Mouse (Mus musculus): ENCODE results near the gene Klhdc2.

The Klhdc2 gene

GRCm38 (mm10) chr12:69300391-69300790 is 3.9 kb downstream of the Klhdc2 start:
- no peak for DNase-seq (ENCODE audit: low read depth, low spot score)

DNA sequence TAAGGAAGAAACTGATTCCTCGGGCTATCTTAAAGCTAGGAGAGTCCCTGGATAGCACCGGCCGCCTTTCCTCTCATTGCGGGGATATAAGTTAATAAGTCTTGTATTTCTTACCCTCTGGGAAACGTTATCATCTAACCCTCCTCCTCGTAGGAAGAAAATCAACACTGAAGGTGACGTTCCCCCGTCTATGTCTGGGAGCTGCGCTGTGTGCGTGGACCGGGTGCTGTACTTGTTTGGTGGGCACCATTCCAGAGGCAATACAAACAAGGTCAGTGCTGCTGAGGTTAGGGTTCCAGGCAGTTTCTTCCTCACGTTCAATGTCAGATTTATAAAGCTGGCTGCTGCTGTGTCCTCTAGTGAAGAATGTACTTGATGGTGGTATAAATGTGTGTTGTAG is 5.7 kb downstream of the Klhdc2 start:
- DNase-seq (ENCODE audit: low read depth, low spot score), result no peak

DNA sequence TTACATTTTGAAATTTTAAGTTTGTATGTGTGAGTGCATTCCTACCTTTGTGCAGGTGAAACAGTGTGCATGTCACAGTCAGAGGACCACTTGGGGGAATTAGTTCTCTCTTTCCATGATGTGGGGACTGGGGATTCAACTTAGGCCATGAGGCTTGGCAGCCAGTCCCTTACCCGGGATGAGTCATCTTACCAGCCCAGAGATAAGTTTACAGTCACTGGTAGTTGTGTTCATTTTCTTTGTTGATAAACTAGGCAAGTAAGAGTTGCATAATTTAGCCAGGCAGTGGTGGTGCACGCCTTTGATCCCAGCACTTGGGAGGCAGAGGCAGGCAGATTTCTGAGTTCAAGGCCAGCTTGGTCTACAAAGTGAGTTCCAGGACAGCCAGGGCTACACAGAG is 7.6 kb downstream of the Klhdc2 start:
- no peak for DNase-seq (ENCODE audit: low read depth, low spot score)

DNA sequence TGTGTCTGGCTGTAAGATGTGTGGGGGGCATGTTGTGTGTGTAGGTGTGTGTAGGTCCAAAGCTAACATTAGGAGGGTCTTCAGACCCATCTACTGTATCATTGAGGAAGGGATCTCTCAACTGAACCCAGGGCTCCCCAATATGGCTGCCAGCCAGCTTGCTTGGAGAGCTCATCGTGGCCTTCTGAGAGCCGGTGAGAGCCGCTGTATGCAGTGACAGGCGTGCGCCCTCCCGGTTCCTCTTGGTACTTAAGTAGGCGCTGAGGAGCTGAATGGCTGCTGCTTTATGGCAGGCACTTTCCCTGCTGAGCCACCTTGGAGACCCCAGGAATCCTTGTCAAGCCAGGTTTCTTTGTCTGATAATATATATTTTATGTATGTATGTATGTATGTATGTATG is 9.9 kb downstream of the Klhdc2 start:
- DNase-seq (ENCODE audit: low read depth, low spot score), result no peak

DNA sequence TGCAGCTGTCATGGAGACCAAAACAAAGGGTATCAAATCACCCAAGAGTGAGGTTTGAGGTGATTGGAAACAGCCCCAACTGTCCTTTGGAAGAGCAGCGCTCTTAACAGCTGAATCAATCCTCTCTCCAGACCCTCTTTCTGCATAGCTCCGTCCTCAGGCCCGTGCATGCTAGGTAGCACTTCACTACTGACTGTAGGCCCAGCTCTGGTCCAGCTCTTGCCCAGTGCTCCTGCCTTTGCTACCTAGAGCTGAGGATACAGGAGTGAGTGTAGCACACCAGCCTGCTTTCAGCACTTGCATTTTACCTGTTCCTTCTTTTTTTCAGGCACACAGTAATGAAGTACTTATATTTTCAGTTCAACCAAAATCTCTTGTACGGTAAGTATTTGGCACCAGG is 13.2 kb downstream of the Klhdc2 start:
- no peak for DNase-seq (ENCODE audit: low read depth, low spot score)

DNA sequence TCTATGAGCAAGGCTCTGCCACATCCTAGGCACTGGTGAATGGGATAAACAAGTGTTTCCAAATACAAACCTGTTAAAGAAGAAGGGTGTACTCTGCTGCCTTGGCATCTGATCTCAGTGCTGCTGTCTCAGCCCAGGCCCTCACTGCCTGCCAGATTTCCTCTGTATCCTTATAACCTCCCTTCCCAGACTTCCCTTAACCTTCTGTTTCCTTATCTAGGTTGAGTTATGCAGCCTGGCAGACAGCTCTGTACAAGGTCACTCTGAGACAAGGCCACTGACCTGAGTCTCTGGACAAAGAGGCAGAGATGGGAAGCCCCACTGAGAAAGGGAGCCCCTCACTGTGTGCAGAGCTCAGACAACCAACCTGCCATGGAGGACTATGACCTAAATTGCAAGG is 21.9 kb downstream of the Klhdc2 start:
- no peak for DNase-seq (ENCODE audit: low read depth, low spot score)

DNA sequence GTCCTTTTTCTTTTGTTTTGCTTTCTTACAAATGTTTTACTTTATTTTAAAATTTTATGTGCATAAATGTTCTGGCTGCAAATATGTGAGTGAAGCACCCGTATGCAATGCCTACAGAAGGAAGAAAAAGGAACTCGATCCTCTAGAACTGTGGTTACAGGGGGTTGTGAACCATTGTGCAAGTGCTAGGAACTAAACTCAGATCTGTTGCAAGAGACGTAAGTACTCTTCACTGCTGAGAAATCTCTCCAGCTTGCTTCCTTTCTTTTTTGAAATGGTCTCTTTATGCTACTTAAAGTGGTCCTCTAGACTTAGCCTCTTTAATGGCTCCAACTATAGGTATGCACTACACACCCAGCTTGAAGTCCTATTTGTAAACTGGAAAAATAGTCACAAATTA is 34.7 kb downstream of the Klhdc2 start:
- DNase-seq (ENCODE audit: low read depth, low spot score), result no peak

DNA sequence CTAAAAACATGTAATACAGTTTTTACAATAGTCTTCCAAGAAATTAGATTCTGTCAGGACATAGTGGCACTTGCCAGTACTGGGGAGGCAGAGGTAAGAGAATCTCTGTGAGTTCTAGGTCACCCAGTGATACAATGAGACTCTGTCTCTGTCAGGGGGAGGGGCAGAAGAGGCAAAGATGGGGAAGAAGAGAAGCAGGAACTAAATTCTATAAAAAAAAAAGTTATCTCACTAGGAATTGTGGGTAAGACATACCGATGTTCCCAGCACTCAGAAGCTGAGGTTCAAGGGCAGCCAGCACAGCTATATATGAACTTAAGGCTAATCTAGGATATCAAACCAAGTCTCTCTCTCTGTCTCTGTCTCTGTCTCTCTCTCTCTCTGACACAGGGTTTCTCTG is 35.7 kb downstream of the Klhdc2 start:
- DNase-seq (ENCODE audit: low read depth, low spot score), result no peak

DNA sequence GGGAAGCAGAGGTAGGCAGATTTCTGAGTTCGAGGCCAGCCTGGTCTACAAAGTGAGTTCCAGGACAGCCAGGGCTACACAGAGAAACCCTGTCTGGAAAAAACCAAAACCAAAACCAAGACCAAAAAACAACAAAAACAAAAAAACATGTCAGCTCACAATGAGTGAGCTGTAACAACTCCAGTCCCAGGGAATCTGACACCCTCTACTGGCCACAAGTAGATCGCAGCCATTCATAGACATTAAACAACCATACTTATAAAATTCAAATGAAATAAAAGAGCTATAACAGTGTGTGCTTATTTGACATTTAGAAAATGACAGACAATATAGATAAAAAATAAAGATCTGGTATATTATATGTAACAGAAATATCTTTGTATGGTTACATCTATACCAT is 37.1 kb downstream of the Klhdc2 start:
- no peak for DNase-seq (ENCODE audit: low read depth, low spot score)

GRCm38 (mm10) chr12:69349928-69350327 is 53.4 kb downstream of the Klhdc2 start:
- DNase-seq (ENCODE audit: low read depth, low spot score), result no peak

DNA sequence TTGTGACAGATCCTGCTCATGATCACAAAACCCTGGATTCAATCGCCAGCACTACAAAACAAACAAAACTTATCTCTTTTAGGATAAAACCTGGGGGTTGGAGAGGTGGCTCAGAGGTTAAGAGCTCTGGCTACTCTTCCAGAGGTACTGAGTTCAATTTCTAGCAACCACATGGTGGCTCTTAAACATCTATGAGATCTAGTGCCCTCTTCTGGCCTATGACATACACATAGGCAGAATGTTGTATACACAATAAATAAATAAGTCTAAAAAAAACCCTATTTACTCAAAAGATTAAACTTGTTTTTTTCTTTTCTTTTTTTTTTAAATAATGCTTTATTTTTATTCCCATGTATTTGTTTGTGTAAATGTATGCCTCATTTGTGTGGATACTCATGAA is 55.2 kb downstream of the Klhdc2 start:
- DNase-seq (ENCODE audit: low read depth, low spot score), result no peak

DNA sequence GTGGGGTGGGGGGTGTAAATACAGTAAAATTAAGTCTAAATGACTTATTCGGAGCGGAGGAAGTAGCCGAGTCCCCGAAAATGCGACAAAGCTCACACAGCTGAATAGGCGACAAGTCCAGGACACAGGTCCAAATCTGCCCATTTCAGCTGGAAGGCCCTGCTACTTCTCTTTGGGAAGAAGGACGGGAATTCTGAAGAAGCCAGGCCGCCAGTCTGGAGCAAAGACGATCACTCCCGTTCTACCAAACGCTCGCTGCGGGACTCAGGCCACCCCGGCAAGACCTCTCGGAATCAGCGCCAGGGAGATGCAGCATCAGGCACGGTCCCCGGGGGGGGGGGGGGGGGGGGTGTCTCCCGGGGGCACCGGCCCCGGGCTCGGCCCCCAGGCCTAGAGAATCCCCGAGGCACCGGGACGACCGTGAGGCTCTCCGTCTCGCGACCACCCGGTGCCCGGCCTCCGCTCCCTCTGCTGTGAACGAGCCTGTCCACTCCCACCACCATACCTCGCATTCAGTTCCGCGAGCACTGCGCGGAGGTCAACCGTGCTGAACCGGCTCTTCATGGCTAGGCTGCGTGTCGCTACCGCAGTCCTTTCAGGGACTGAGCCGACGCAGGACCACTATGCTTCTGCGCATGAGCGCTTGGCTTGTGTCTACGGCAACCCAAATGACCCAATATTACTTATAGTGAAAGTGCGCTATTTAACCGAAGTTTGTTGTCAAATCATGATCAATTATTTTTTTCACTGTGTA is 60.2 kb downstream of the Klhdc2 start, which contains the start of gene Nemf:
Nemf (minus strand) TSS at position 620 of the 754 bp plus-strand sequence.
- peak; percentile 83 for DNase-seq (ENCODE audit: low read depth, low spot score)

- no peak for DNase-seq (ENCODE audit: low read depth, low spot score)
These were observed 60.8 kb downstream of the Klhdc2 start for GRCm38 (mm10) chr12:69357300-69357646.
